Mouse (Mus musculus) heart, postnatal 0 days (tissue): ENCODE measurements around the gene Apol7a. TPM values are rescaled to one million over a fixed set of nuclear protein-coding genes. Genes with fewer than 3 reads are reported as not detected.
A peak's percentile ranks its signal among the peaks of the same experiment; 100 is the strongest.

Experiments used
- ATAC-seq: fragments of 200-750 bp; cut with Nextera tagmentation; 2 replicates; pipeline ENCODE4 v1.8.0; 2017; ENCODE audit warnings: low read depth, moderate number of reproducible peaks, moderate library complexity; ENCODE audit not compliant: insufficient read depth
- DNase-seq: peaks from one replicate; pipeline ENCODE4 v3.0.0-alpha.2; 2016; ENCODE audit warnings: low spot score
- H3K27ac ChIP-seq: fragments of 300-500 bp; sonication (generic); 2 replicates; pipeline ENCODE4 v1.5.1; 2014; ENCODE audit warnings: low read depth, mild to moderate bottlenecking
- H3K27me3 ChIP-seq: fragments of 300-500 bp; sonication (generic); 2 replicates; pipeline ENCODE4 v1.6.1; 2014; ENCODE audit warnings: low read length, mixed read lengths; ENCODE audit not compliant: control insufficient read depth, insufficient read depth
- H3K36me3 ChIP-seq: fragments of 300-500 bp; sonication (generic); replicated peaks from 2 replicates; pipeline ENCODE4 v1.6.1; 2014; ENCODE audit warnings: low read length, mixed read lengths; ENCODE audit not compliant: control insufficient read depth, insufficient read depth
- H3K4me1 ChIP-seq: fragments of 300-500 bp; sonication (generic); 2 replicates; pipeline ENCODE4 v1.6.1; 2014; ENCODE audit warnings: antibody characterized with exemption; ENCODE audit not compliant: control insufficient read depth, insufficient read depth
- H3K4me2 ChIP-seq: fragments of 300-500 bp; sonication (generic); 2 replicates; pipeline ENCODE4 v1.6.1; 2014; ENCODE audit warnings: low read depth, mild to moderate bottlenecking, low read length, moderate library complexity
- H3K4me3 ChIP-seq: fragments of 300-500 bp; sonication (generic); 2 replicates; pipeline ENCODE4 v1.5.1; 2014; ENCODE audit warnings: low read depth, low read length
- H3K9ac ChIP-seq: fragments of 300-500 bp; sonication (generic); replicated peaks from 2 replicates; pipeline ENCODE4 v1.6.1; 2014; ENCODE audit warnings: low read depth, low read length, mixed read lengths
- H3K9me3 ChIP-seq: fragments of 300-500 bp; sonication (generic); replicated peaks from 2 replicates; pipeline ENCODE4 v1.6.1; 2016; ENCODE audit warnings: low read length; ENCODE audit not compliant: control insufficient read depth
- CTCF ChIP-seq: IDR thresholded peaks from 2 replicates; pipeline ENCODE4 v1.5.1; 2016; ENCODE audit warnings: antibody characterized with exemption, control low read depth, low read depth
- EP300 ChIP-seq: IDR thresholded peaks from 2 replicates; pipeline ENCODE4 v1.6.1; 2016; ENCODE audit warnings: antibody characterized with exemption, low read depth
- WGBS: fragments of 180-500 bp; shearing (Covaris S2); extraction: QIAGEN DNeasy Blood & Tissue Kit; methylation state at CpG from one replicate; pipeline ENCODE4 v1.1.7; 2014; 5-methylcytosine and 5-hydroxymethylcytosine counted together
- polyA plus RNA-seq: library from polyadenylated mRNA; unstranded; fragments of >200 nt; fragmentation: Nextera tagmentation; extraction: Ambion mirVana; gene quantifications from 2 replicates; pipeline ENCODE4 v1.2.1, GENCODE M21; 2015
- total RNA-seq: library from RNA; depleted of rRNA; stranded (reverse); fragments of >200 nt; gene quantifications from 2 replicates; pipeline ENCODE4 v1.2.3, GENCODE M21; 2014; ENCODE audit warnings: low replicate concordance

Apol7a gene
- total and polyA plus RNA-seq, 2 experiments from 2014 or later: 0.20 to 1.3 TPM

- Histone ChIP-seq H3K4me1 (peaks cover 13% of the 10 kb centered on the region), H3K4me2 (no peak overlapping the region), H3K27me3 (no peaks in the 10 kb centered on the region), H3K27ac (peak overlapping the region; percentile 62), H3K36me3 (no peaks in the 10 kb centered on the region), H3K9me3 (no peaks in the 10 kb centered on the region), H3K4me3 (no peak overlapping the region), H3K9ac (no peak overlapping the region)
- WGBS: 58% methylated on average over 7 of the region's 7 CpGs
- TF ChIP-seq EP300 (no peak), CTCF (no peak)
- ATAC-seq (no peak), DNase-seq (no peak)
Observed at GRCm38 (mm10) chr15:77348146-77348545, 50.8 kb downstream of the Apol7a start.

- ATAC-seq (peak; percentile 44), DNase-seq (peak; percentile 64)
- Histone ChIP-seq H3K9ac (peak overlapping the region; percentile 22; the same call in 1 of the 2 replicates), H3K36me3 (no peaks in the 10 kb centered on the region), H3K9me3 (no peaks in the 10 kb centered on the region), H3K27ac (peak overlapping the region; percentile 85), H3K4me1 (peaks cover 21% of the 10 kb centered on the region), H3K4me3 (peak overlapping the region; percentile 27; the same call in 1 of the 2 replicates), H3K4me2 (peak overlapping the region; percentile 59), H3K27me3 (no peaks in the 10 kb centered on the region)
- TF ChIP-seq CTCF: no peak
- 32% methylated on average over 17 of the region's 17 CpGs for WGBS
Observed at GRCm38 (mm10) chr15:77344127-77345125, 54.5 kb downstream of the Apol7a start.

- ATAC-seq (peak; percentile 87), DNase-seq (peak; percentile 90)
- H3K4me2 ChIP-seq: peak overlapping the region; percentile 59
- WGBS: 5% methylated on average over 13 of the region's 13 CpGs
- TF ChIP-seq CTCF: peak; percentile 79
- no peak for TF ChIP-seq EP300
- peaks cover 21% of the 10 kb centered on the region for H3K4me1 ChIP-seq
- no peaks in the 10 kb centered on the region for H3K27me3 ChIP-seq
- no peaks in the 10 kb centered on the region for H3K9me3 ChIP-seq
- no peaks in the 10 kb centered on the region for H3K36me3 ChIP-seq
- peak overlapping the region; percentile 22; the same call in 1 of the 2 replicates for H3K9ac ChIP-seq
- H3K27ac ChIP-seq: peak overlapping the region; percentile 85
- H3K4me3 ChIP-seq: peak overlapping the region; percentile 27
Observed at GRCm38 (mm10) chr15:77343527-77344091, 55.3 kb downstream of the Apol7a start.

- Histone ChIP-seq H3K36me3 (no peaks in the 10 kb centered on the region), H3K4me1 (peaks cover 21% of the 10 kb centered on the region), H3K9me3 (no peaks in the 10 kb centered on the region), H3K4me2 (peak overlapping the region; percentile 59), H3K27me3 (no peaks in the 10 kb centered on the region), H3K4me3 (peak overlapping the region; percentile 27), H3K9ac (no peak overlapping the region; the same call in 1 of the 2 replicates), H3K27ac (peak overlapping the region; percentile 85)
- ATAC-seq (peak; percentile 45), DNase-seq (peak; percentile 41)
- 13% methylated on average over 18 of the region's 18 CpGs for WGBS
- TF ChIP-seq CTCF (no peak), EP300 (no peak)
Observed at GRCm38 (mm10) chr15:77342962-77343526, 55.9 kb downstream of the Apol7a start.

GRCm38 (mm10) chr15:77342005-77342404 lies 56.9 kb downstream of the Apol7a start:
- no peak overlapping the region for H3K27ac ChIP-seq

More at GRCm38 (mm10) chr15:77342005-77342404, 56.9 kb downstream of the Apol7a start:
- H3K36me3 ChIP-seq: no peaks in the 10 kb centered on the region
- TF ChIP-seq EP300 (no peak), CTCF (no peak)
- no peaks in the 10 kb centered on the region for H3K9me3 ChIP-seq
- no peak overlapping the region for H3K9ac ChIP-seq
- H3K4me3 ChIP-seq: no peak overlapping the region
- no peak overlapping the region for H3K4me2 ChIP-seq
- WGBS: 85% methylated on average over 6 of the region's 6 CpGs
- ATAC-seq (no peak), DNase-seq (no peak)
- H3K4me1 ChIP-seq: peaks cover 23% of the 10 kb centered on the region
- H3K27me3 ChIP-seq: no peaks in the 10 kb centered on the region
